Mouse (Mus musculus) MEL (cell line): ENCODE results near the gene Fkbp5. TPM values are rescaled to one million over a fixed set of nuclear protein-coding genes. Genes with fewer than 3 reads are reported as not detected.

Experiments used
- DNase-seq: peaks from one replicate; pipeline ENCODE4 v3.0.0; 2011; ENCODE audit warnings: low read depth, low spot score
- H3K27ac ChIP-seq: 2 replicates; pipeline ENCODE4 v1.5.1; 2012; ENCODE audit warnings: low read depth, mild to moderate bottlenecking, control low read depth, low read length, moderate library complexity; ENCODE audit not compliant: control insufficient read depth
- H3K27me3 ChIP-seq, 2 experiments: fragments of 150-350 bp in 1 of 2; sonication (generic) in 1 of 2; 2 replicates each; pipeline ENCODE4 v1.6.1; 2012; ENCODE audit warnings: low read length in 2 of 2, mild to moderate bottlenecking in 2 of 2, improper control_type of control experiment in 1 of 2, moderate library complexity in 1 of 2; ENCODE audit not compliant: insufficient read depth in 2 of 2, control insufficient read depth in 1 of 2
- H3K36me3 ChIP-seq, 2 experiments: 2 replicates each; pipeline ENCODE4 v1.6.1; 2012 to 2014; ENCODE audit warnings: low read length in 2 of 2, improper control_type of control experiment in 1 of 2, inconsistent platforms in 1 of 2, mild to moderate bottlenecking in 1 of 2; ENCODE audit not compliant: insufficient read depth in 2 of 2, control insufficient read depth in 1 of 2
- H3K4me1 ChIP-seq, 2 experiments: fragments of 150-350 bp in 1 of 2; sonication (generic) in 1 of 2; 2 replicates each; pipeline ENCODE4 v1.6.1; 2012; ENCODE audit warnings: low read length in 2 of 2, improper control_type of control experiment in 1 of 2, mild to moderate bottlenecking in 1 of 2; ENCODE audit not compliant: insufficient read depth in 2 of 2, control insufficient read depth in 1 of 2
- H3K4me3 ChIP-seq, 2 experiments: fragments of 150-350 bp in 1 of 2; sonication (generic) in 1 of 2; 2 replicates each; pipeline ENCODE4 v1.5.1; 2012; ENCODE audit warnings: low read depth in 2 of 2, low read length in 2 of 2, mild to moderate bottlenecking in 2 of 2, moderate library complexity in 2 of 2, control low read depth in 1 of 2, improper control_type of control experiment in 1 of 2; ENCODE audit not compliant: control insufficient read depth in 1 of 2, insufficient read depth in 1 of 2
- H3K79me2 ChIP-seq: 2 replicates; pipeline ENCODE4 v1.6.1; 2012; ENCODE audit warnings: mild to moderate bottlenecking, low read length, moderate library complexity; ENCODE audit not compliant: control insufficient read depth, poor library complexity, insufficient read depth
- H3K9ac ChIP-seq: 2 replicates; pipeline ENCODE4 v1.6.1; 2012; ENCODE audit warnings: low read depth, mild to moderate bottlenecking, control low read depth, low read length, moderate library complexity; ENCODE audit not compliant: control insufficient read depth, poor library complexity, severe bottlenecking
- H3K9me3 ChIP-seq: fragments of 150-350 bp; sonication (generic); replicated peaks from 2 replicates; pipeline ENCODE4 v1.6.1; 2012; ENCODE audit warnings: mild to moderate bottlenecking, low read length, improper control_type of control experiment, moderate library complexity; ENCODE audit not compliant: insufficient read depth
- BHLHE40 ChIP-seq: IDR thresholded peaks from 2 replicates; pipeline ENCODE4 v1.6.1; 2012; ENCODE audit warnings: low read depth, mild to moderate bottlenecking, inconsistent platforms, low read length, improper control_type of control experiment, borderline replicate concordance
- CTCF ChIP-seq, 3 experiments: IDR thresholded peaks in 2 of 3; conservative IDR thresholded peaks in 1 of 3; 2 replicates each; pipeline ENCODE4 v1.5.1; 2011 to 2012; ENCODE audit warnings: low read length in 3 of 3, low read depth in 2 of 3, mild to moderate bottlenecking in 2 of 3, improper control_type of control experiment in 1 of 3, inconsistent platforms in 1 of 3, mixed read lengths in 1 of 3, moderate library complexity in 1 of 3; ENCODE audit not compliant: control insufficient read depth in 1 of 3, insufficient read depth in 1 of 3, poor library complexity in 1 of 3, severe bottlenecking in 1 of 3
- ELF1 ChIP-seq: IDR thresholded peaks from 2 replicates; pipeline ENCODE4 v1.6.1; 2014; ENCODE audit warnings: low read depth, mild to moderate bottlenecking, inconsistent platforms, low read length, improper control_type of control experiment, moderate library complexity
- ETS1 ChIP-seq: IDR thresholded peaks from 2 replicates; pipeline ENCODE4 v1.6.1; 2012; ENCODE audit warnings: low read depth, mild to moderate bottlenecking, inconsistent platforms, low read length, improper control_type of control experiment, moderate library complexity
- GATA1 ChIP-seq: IDR thresholded peaks from 2 replicates; pipeline ENCODE4 v1.6.1; 2011; ENCODE audit warnings: low read depth, low read length, improper control_type of control experiment
- JUND ChIP-seq: IDR thresholded peaks from 2 replicates; pipeline ENCODE4 v1.6.1; 2011; ENCODE audit warnings: low read depth, mild to moderate bottlenecking, improper control_type of control experiment, low read length
- KAT2A ChIP-seq: conservative IDR thresholded peaks from 2 replicates; pipeline ENCODE4 v1.6.1; 2012; ENCODE audit warnings: low read depth, low read length, improper control_type of control experiment, inconsistent platforms
- MAFK ChIP-seq: IDR thresholded peaks from 2 replicates; pipeline ENCODE4 v1.6.1; 2011; ENCODE audit warnings: low read depth, mild to moderate bottlenecking, low read length, improper control_type of control experiment, borderline replicate concordance
- MAZ ChIP-seq: IDR thresholded peaks from 2 replicates; pipeline ENCODE4 v1.6.1; 2012; ENCODE audit warnings: low read depth, mild to moderate bottlenecking, inconsistent platforms, low read length, improper control_type of control experiment
- MYB ChIP-seq: IDR thresholded peaks from 2 replicates; pipeline ENCODE4 v1.6.1; 2011; ENCODE audit warnings: mild to moderate bottlenecking, low read depth, low read length, improper control_type of control experiment
- POLR2A ChIP-seq, 2 experiments: IDR thresholded peaks; 2 replicates each; pipeline ENCODE4 v1.6.1; 2011 to 2012; ENCODE audit warnings: low read length in 2 of 2, mild to moderate bottlenecking in 2 of 2, control low read depth in 1 of 2, improper control_type of control experiment in 1 of 2, low read depth in 1 of 2, moderate library complexity in 1 of 2; ENCODE audit not compliant: control insufficient read depth in 1 of 2, insufficient read depth in 1 of 2, poor library complexity in 1 of 2
- POLR2AphosphoS2 ChIP-seq: IDR thresholded peaks from 2 replicates; pipeline ENCODE4 v1.6.1; 2011; ENCODE audit warnings: low read length, improper control_type of control experiment
- RAD21 ChIP-seq: IDR thresholded peaks from 2 replicates; pipeline ENCODE4 v1.6.1; 2011; ENCODE audit warnings: mild to moderate bottlenecking, low read depth, low read length, improper control_type of control experiment
- RCOR1 ChIP-seq: IDR thresholded peaks from 2 replicates; pipeline ENCODE4 v1.6.1; 2012; ENCODE audit warnings: low read depth, mild to moderate bottlenecking, inconsistent platforms, low read length, improper control_type of control experiment
- SMC3 ChIP-seq: IDR thresholded peaks from 2 replicates; pipeline ENCODE4 v1.6.1; 2011; ENCODE audit warnings: low read depth, low read length, improper control_type of control experiment
- TAL1 ChIP-seq: IDR thresholded peaks from 2 replicates; pipeline ENCODE4 v1.6.1; 2012; ENCODE audit warnings: mild to moderate bottlenecking, inconsistent platforms, low read length, moderate library complexity, mixed read lengths
- TCF12 ChIP-seq: IDR thresholded peaks from 2 replicates; pipeline ENCODE4 v1.6.1; 2014; ENCODE audit warnings: low read depth, mild to moderate bottlenecking, inconsistent platforms, low read length, improper control_type of control experiment, moderate library complexity
- UBTF ChIP-seq: IDR thresholded peaks from 2 replicates; pipeline ENCODE4 v1.6.1; 2012; ENCODE audit warnings: low read depth, mild to moderate bottlenecking, inconsistent platforms, low read length, improper control_type of control experiment, moderate library complexity, borderline replicate concordance; ENCODE audit not compliant: insufficient read depth
- USF1 ChIP-seq: IDR thresholded peaks from 2 replicates; pipeline ENCODE4 v1.6.1; 2014; ENCODE audit warnings: low read depth, mild to moderate bottlenecking, inconsistent platforms, low read length, improper control_type of control experiment, moderate library complexity
- USF2 ChIP-seq, 2 experiments: IDR thresholded peaks; 2 replicates each; pipeline ENCODE4 v1.6.1; 2011 to 2012; ENCODE audit warnings: improper control_type of control experiment in 2 of 2, low read length in 2 of 2, borderline replicate concordance in 1 of 2, inconsistent platforms in 1 of 2, low read depth in 1 of 2, mild to moderate bottlenecking in 1 of 2; ENCODE audit not compliant: insufficient read depth in 1 of 2
- ZC3H11A ChIP-seq: IDR thresholded peaks from 2 replicates; pipeline ENCODE4 v1.6.1; 2012; ENCODE audit warnings: low read depth, mild to moderate bottlenecking, inconsistent platforms, low read length, improper control_type of control experiment
- ZMIZ1 ChIP-seq: IDR thresholded peaks from 2 replicates; pipeline ENCODE4 v1.6.1; 2012; ENCODE audit warnings: low read depth, mild to moderate bottlenecking, inconsistent platforms, low read length, improper control_type of control experiment, moderate library complexity
- ZNF384 ChIP-seq: IDR thresholded peaks from 2 replicates; pipeline ENCODE4 v1.6.1; 2012; ENCODE audit warnings: low read depth, mild to moderate bottlenecking, inconsistent platforms, low read length, improper control_type of control experiment
- polyA plus RNA-seq, 2 experiments: library from polyadenylated mRNA; stranded (reverse) in 1 of 2; unstranded in 1 of 2; fragments of >175 nt in 1 of 2; fragments of >200 nt in 1 of 2; gene quantifications; 2 replicates each; pipeline versions ENCODE4 v1.2.1 to v1.2.4; 2012; ENCODE audit warnings: low replicate concordance in 2 of 2, low read depth in 1 of 2; ENCODE audit not compliant: insufficient read length in 2 of 2, insufficient read depth in 1 of 2, missing spikeins in 1 of 2
- total RNA-seq: library from RNA; depleted of rRNA; stranded (reverse); fragments of 300-350 nt; gene quantifications from 2 replicates; pipeline ENCODE4 v1.2.3, GENCODE M21; 2012

Gene Fkbp5
- total and polyA plus RNA-seq, 3 experiments, result 16.6 to 184 (median 44.3) TPM

GRCm38 (mm10) chr17:28537881-28538280 is 20.6 kb upstream of the Fkbp5 start:
- Histone ChIP-seq H3K9me3 (no peaks in the 10 kb centered on the region), H3K36me3 (no peaks in the 10 kb centered on the region)

DNA sequence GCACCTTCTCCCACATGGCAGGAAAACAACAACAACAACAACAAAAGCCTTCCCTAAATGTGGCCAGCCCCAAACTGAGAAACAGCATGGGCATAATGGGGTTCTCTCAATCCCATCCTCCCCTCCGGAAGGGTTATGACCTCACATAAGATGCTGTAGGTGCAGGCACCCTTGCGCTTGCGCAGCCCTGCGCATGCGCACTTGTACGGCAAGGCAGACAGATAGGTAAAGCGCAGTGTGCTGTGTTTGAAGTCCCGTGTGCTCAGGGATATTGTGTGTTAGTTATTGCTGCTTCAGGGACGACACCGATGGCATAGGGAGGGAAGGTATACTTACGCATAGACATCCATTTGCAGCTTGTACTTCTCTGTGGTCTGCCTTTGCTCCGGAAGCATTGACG is 16.0 kb upstream of the Fkbp5 start:
- DNase-seq, result no peak
- TF ChIP-seq RAD21, result no peak
- no peak for TF ChIP-seq MAFK
- no peak for TF ChIP-seq ZMIZ1
- TF ChIP-seq USF2 (IDR thresholded peaks at IDR 0.05; ENCODE audit: borderline replicate concordance in 1 of 2, insufficient read depth in 1 of 2, low read depth in 1 of 2, low read length in 2 of 2), result no peak
- TF ChIP-seq GATA1, result no peak
- TF ChIP-seq ELF1, result no peak
- TF ChIP-seq RCOR1, result no peak
- TF ChIP-seq CTCF (IDR thresholded peaks at IDR 0.05 in 2 of 3, conservative IDR thresholded peaks at IDR 0.05 in 1 of 3; ENCODE audit: control insufficient read depth in 1 of 3, insufficient read depth in 1 of 3, low read depth in 2 of 3, low read length in 3 of 3, poor library complexity in 1 of 3, severe bottlenecking in 1 of 3), result no peak
- TF ChIP-seq BHLHE40, result no peak
- no peak for TF ChIP-seq KAT2A
- TF ChIP-seq MYB, result no peak
- no peak for TF ChIP-seq UBTF
- TF ChIP-seq MAZ, result no peak
- no peak for TF ChIP-seq USF1
- TF ChIP-seq POLR2AphosphoS2, result no peak
- TF ChIP-seq JUND, result no peak
- no peak for TF ChIP-seq ZNF384
- TF ChIP-seq TCF12, result no peak
- TF ChIP-seq TAL1, result no peak
- TF ChIP-seq ZC3H11A, result no peak
- H3K27me3 ChIP-seq, result no peaks in the 10 kb centered on the region
- H3K79me2 ChIP-seq, result no peaks in the 10 kb centered on the region
- no peak overlapping the region for H3K9ac ChIP-seq
- no peaks in the 10 kb centered on the region for H3K9me3 ChIP-seq
- H3K27ac ChIP-seq, result no peak overlapping the region
- H3K4me3 ChIP-seq, result no peak overlapping the region
- H3K4me1 ChIP-seq, result no peaks in the 10 kb centered on the region
- H3K36me3 ChIP-seq, result no peaks in the 10 kb centered on the region

More at GRCm38 (mm10) chr17:28537881-28538280, 20.6 kb upstream of the Fkbp5 start:
- no peak for TF ChIP-seq POLR2A (IDR thresholded peaks at IDR 0.05; ENCODE audit: control insufficient read depth in 1 of 2, insufficient read depth in 1 of 2, low read depth in 1 of 2, low read length in 2 of 2, poor library complexity in 1 of 2)
- TF ChIP-seq ETS1, result no peak
- no peak for TF ChIP-seq USF1
- TF ChIP-seq RAD21, result peak; percentile 37
- TF ChIP-seq SMC3, result peak; percentile 14; the same call in 1 of the 2 replicates
- peak; percentile 49 to 55 (median 50); a peak in 5 of 6 replicates for TF ChIP-seq CTCF (IDR thresholded peaks at IDR 0.05 in 2 of 3, conservative IDR thresholded peaks at IDR 0.05 in 1 of 3; ENCODE audit: control insufficient read depth in 1 of 3, insufficient read depth in 1 of 3, low read depth in 2 of 3, low read length in 3 of 3, poor library complexity in 1 of 3, severe bottlenecking in 1 of 3)
- Histone ChIP-seq H3K27me3 (no peaks in the 10 kb centered on the region), H3K27ac (no peak overlapping the region), H3K4me3 (no peak overlapping the region), H3K9ac (no peak overlapping the region), H3K79me2 (no peaks in the 10 kb centered on the region), H3K4me1 (no peaks in the 10 kb centered on the region)
- DNase-seq, result no peak
